Mouse (Mus musculus) forebrain, postnatal 0 days (tissue): ENCODE measurements around the gene Atrnl1. TPM values are rescaled to one million over a fixed set of nuclear protein-coding genes. Genes with fewer than 3 reads are reported as not detected.
A peak's percentile ranks its signal among the peaks of the same experiment; 100 is the strongest.

Experiments used
- ATAC-seq: fragments of 200-750 bp; cut with Nextera tagmentation; 2 replicates; pipeline ENCODE4 v1.8.0; 2017; ENCODE audit warnings: mild to moderate bottlenecking, moderate library complexity
- DNase-seq: peaks from one replicate; pipeline ENCODE4 v3.0.0-alpha.2; 2015
- H3K27ac ChIP-seq: fragments of 300-500 bp; sonication (generic); 2 replicates; pipeline ENCODE4 v1.5.1; 2014; ENCODE audit warnings: low read depth, mild to moderate bottlenecking, antibody characterized with exemption, low read length, moderate library complexity, mixed read lengths
- H3K27me3 ChIP-seq: fragments of 300-500 bp; sonication (generic); 2 replicates; pipeline ENCODE4 v1.6.1; 2014; ENCODE audit warnings: mild to moderate bottlenecking, low read length, mixed read lengths; ENCODE audit not compliant: insufficient read depth
- H3K36me3 ChIP-seq: fragments of 300-500 bp; sonication (generic); 2 replicates; pipeline ENCODE4 v1.6.1; 2014; ENCODE audit warnings: mild to moderate bottlenecking, moderate library complexity; ENCODE audit not compliant: insufficient read depth
- H3K4me1 ChIP-seq: fragments of 300-500 bp; sonication (generic); 2 replicates; pipeline ENCODE4 v1.6.1; 2014; ENCODE audit warnings: antibody characterized with exemption; ENCODE audit not compliant: insufficient read depth
- H3K4me2 ChIP-seq: fragments of 300-500 bp; sonication (generic); 2 replicates; pipeline ENCODE4 v1.6.1; 2014; ENCODE audit warnings: low read depth, mild to moderate bottlenecking, moderate library complexity
- H3K4me3 ChIP-seq: fragments of 300-500 bp; sonication (generic); 2 replicates; pipeline ENCODE4 v1.5.1; 2014; ENCODE audit warnings: low read depth, low read length, mixed read lengths
- H3K9ac ChIP-seq: fragments of 300-500 bp; sonication (generic); 2 replicates; pipeline ENCODE4 v1.6.1; 2014; ENCODE audit warnings: mild to moderate bottlenecking
- H3K9me3 ChIP-seq: fragments of 300-500 bp; sonication (generic); 2 replicates; pipeline ENCODE4 v1.6.1; 2016; ENCODE audit warnings: low read length
- CTCF ChIP-seq: sonication (generic); IDR thresholded peaks from 2 replicates; pipeline ENCODE4 v1.5.1; 2016; ENCODE audit warnings: antibody characterized with exemption, control low read depth, low read depth
- WGBS: fragments of 180-500 bp; shearing (Covaris S2); extraction: QIAGEN DNeasy Blood & Tissue Kit; methylation state at CpG from one replicate; pipeline ENCODE4 v1.1.7; 2014; 5-methylcytosine and 5-hydroxymethylcytosine counted together
- polyA plus RNA-seq: library from polyadenylated mRNA; unstranded; fragments of >200 nt; fragmentation: Nextera tagmentation; extraction: Ambion mirVana; gene quantifications from 2 replicates; pipeline ENCODE4 v1.2.1, GENCODE M21; 2015
- total RNA-seq: library from RNA; depleted of rRNA; stranded (reverse); fragments of >200 nt; gene quantifications from 2 replicates; pipeline ENCODE4 v1.2.3, GENCODE M21; 2014

Gene Atrnl1
- total and polyA plus RNA-seq, 2 experiments from 2014 or later = 4.8 to 59.9 TPM

GRCm38 (mm10) chr19:57606351-57606750, 4.5 kb upstream of the Atrnl1 start:
- no peak for ATAC-seq
- H3K4me1 ChIP-seq = no peaks in the 10 kb centered on the region
- H3K36me3 ChIP-seq = no peaks in the 10 kb centered on the region
- no peak overlapping the region for H3K27ac ChIP-seq
- no peak overlapping the region for H3K4me2 ChIP-seq
- DNase-seq = no peak
- H3K4me3 ChIP-seq = no peak overlapping the region
- no peak for TF ChIP-seq CTCF
- no peaks in the 10 kb centered on the region for H3K27me3 ChIP-seq
- H3K9ac ChIP-seq = no peak overlapping the region
- WGBS = 90% methylated on average over 10 of the region's 10 CpGs
- H3K9me3 ChIP-seq = no peaks in the 10 kb centered on the region

DNA sequence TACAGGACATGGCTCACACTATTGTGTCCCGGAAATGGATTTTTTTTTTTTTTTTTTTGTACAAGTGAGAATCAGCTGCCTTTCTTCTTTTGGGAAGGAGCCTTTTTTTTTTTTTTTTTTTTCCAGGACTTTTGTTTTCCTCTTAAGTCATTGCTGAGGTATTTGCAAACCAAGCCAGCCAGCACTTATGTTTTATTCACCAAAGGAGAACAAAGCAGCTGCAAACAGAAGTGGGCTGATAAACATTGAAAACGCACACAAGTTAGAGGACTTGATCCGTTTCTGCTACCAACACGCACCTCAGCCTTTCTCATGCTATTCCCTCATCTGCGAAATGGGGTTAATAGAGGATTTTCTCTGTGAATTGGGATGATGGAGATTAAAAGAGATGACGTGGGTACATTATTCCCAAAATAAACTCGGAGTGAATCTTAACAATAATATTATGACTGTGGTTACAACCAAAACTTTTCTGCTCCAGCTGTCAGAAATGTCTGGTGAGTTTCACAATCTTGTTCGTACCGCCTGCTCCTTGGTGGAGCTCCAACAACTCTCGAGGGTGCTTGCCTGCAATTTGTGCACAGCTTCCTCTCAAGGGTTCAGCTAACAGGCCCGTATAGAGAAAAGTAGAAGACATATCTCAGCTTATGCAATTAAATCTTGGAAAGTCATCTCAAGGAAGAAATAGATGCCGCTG, 1.3 kb upstream of the Atrnl1 start:
- ATAC-seq (no peak), DNase-seq (peak; percentile 61)
- H3K4me2 ChIP-seq = peak overlapping the region; percentile 99
- no peaks in the 10 kb centered on the region for H3K9me3 ChIP-seq
- peak overlapping the region; percentile 95 for H3K4me3 ChIP-seq
- peak overlapping the region; percentile 91 for H3K9ac ChIP-seq
- WGBS = 4% methylated on average over 12 of the region's 12 CpGs
- H3K27ac ChIP-seq = peak overlapping the region; percentile 95
- H3K27me3 ChIP-seq = no peaks in the 10 kb centered on the region
- no peaks in the 10 kb centered on the region for H3K36me3 ChIP-seq
- no peak for TF ChIP-seq CTCF
- peaks cover 3% of the 10 kb centered on the region; the same call in 1 of the 2 replicates for H3K4me1 ChIP-seq

- Histone ChIP-seq H3K27ac (peak overlapping the region; percentile 95), H3K27me3 (no peaks in the 10 kb centered on the region), H3K9me3 (no peaks in the 10 kb centered on the region), H3K4me3 (peak overlapping the region; percentile 95), H3K4me2 (peak overlapping the region; percentile 99), H3K36me3 (no peaks in the 10 kb centered on the region), H3K9ac (peak overlapping the region; percentile 91), H3K4me1 (peaks cover 3% of the 10 kb centered on the region; the same call in 1 of the 2 replicates)
- TF ChIP-seq CTCF = no peak
- ATAC-seq (peak; percentile 30), DNase-seq (no peak)
- WGBS = under 1% methylated on average over 21 of the region's 21 CpGs
Measured at GRCm38 (mm10) chr19:57610058-57610475, 767 bp upstream of the Atrnl1 start.

- H3K4me1 ChIP-seq = peaks cover 3% of the 10 kb centered on the region; the same call in 1 of the 2 replicates
- H3K9ac ChIP-seq = peak overlapping the region; percentile 91
- TF ChIP-seq CTCF = peak; percentile 39
- DNase-seq (peak; percentile 66), ATAC-seq (peak; percentile 68)
- H3K27ac ChIP-seq = peak overlapping the region; percentile 95
- H3K9me3 ChIP-seq = no peaks in the 10 kb centered on the region
- H3K27me3 ChIP-seq = no peaks in the 10 kb centered on the region
- WGBS = 4% methylated on average over 55 of the region's 57 CpGs
- peak overlapping the region; percentile 95 for H3K4me3 ChIP-seq
- H3K36me3 ChIP-seq = no peaks in the 10 kb centered on the region
- H3K4me2 ChIP-seq = peak overlapping the region; percentile 99
Measured at GRCm38 (mm10) chr19:57611291-57612178, 701 bp downstream of the Atrnl1 start.

DNA sequence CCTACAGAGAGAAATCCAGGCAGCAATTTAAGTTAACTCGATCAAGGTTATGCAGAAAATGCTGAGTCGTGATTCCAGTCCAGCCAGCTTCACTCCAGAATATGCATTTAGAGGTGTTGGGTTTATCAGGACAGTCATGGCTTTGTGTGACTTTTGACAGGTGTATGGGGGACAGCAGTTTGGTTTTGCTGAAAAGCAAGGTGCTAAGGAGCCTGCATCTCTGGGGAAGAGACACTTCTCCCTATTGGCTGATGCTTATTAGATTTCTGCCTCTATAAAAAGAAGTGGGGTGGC, 1.3 kb downstream of the Atrnl1 start:
- H3K27ac ChIP-seq = no peak overlapping the region

GRCm38 (mm10) chr19:57615972-57616621, 5.3 kb downstream of the Atrnl1 start:
- no peak for TF ChIP-seq CTCF
- Histone ChIP-seq H3K36me3 (no peaks in the 10 kb centered on the region), H3K9ac (no peak overlapping the region), H3K4me2 (no peak overlapping the region), H3K27ac (no peak overlapping the region), H3K4me1 (peaks cover 3% of the 10 kb centered on the region; the same call in 1 of the 2 replicates), H3K4me3 (no peak overlapping the region), H3K27me3 (no peaks in the 10 kb centered on the region), H3K9me3 (no peaks in the 10 kb centered on the region)
- ATAC-seq (no peak), DNase-seq (no peak)
- 68% methylated on average over 9 of the region's 9 CpGs for WGBS

More for the DNA sequence above, 1.3 kb downstream of the Atrnl1 start:
- Histone ChIP-seq H3K9me3 (no peaks in the 10 kb centered on the region), H3K4me3 (peak overlapping the region; percentile 95), H3K4me1 (peaks cover 3% of the 10 kb centered on the region; the same call in 1 of the 2 replicates), H3K9ac (peak overlapping the region; percentile 91), H3K27me3 (no peaks in the 10 kb centered on the region), H3K36me3 (no peaks in the 10 kb centered on the region), H3K4me2 (peak overlapping the region; percentile 99)
- 8% methylated on average over 2 of the region's 2 CpGs for WGBS
- ATAC-seq (no peak), DNase-seq (no peak)
- TF ChIP-seq CTCF = no peak
